Mouse (Mus musculus): ENCODE results near the gene Plxnb3. TPM values are rescaled to one million over a fixed set of nuclear protein-coding genes. Genes with fewer than 3 reads are reported as not detected.
"Not testable (repeated sequence)": the region's sequence is repeated elsewhere in the genome, so short reads cannot be mapped to it uniquely, and the experiment has no call there.

Gene Plxnb3
- total and polyA plus RNA-seq, 3 experiments: 0.02 to 0.98 TPM; not detected in 1

- no peaks in the 10 kb centered on the region for H3K9me3 ChIP-seq (replicated peaks)
- DNase-seq (ENCODE audit: low spot score) (no peak), ATAC-seq (ENCODE audit: extremely low read depth, insufficient number of reproducible peaks, low FRiP score, poor library complexity, severe bottlenecking) (no peak)
- peak overlapping the region; percentile 76; the same call in 1 of the 2 replicates for H3K4me3 ChIP-seq (ENCODE audit: low read depth, low read length)
- H3K27me3 ChIP-seq (ENCODE audit: insufficient read depth, low read length): no peaks in the 10 kb centered on the region
- TF ChIP-seq CTCF (IDR thresholded peaks at IDR 0.05; ENCODE audit: low read depth, low read length) (no peak), GATA2 (IDR thresholded peaks at IDR 0.05; ENCODE audit: borderline replicate concordance, low read depth, low read length) (no peak), TAL1 (conservative IDR thresholded peaks at IDR 0.05; ENCODE audit: low read depth, low read length) (no peak), GATA1 (IDR thresholded peaks at IDR 0.05; ENCODE audit: borderline replicate concordance, low read length) (no peak), POLR2AphosphoS5 (IDR thresholded peaks at IDR 0.05; ENCODE audit: insufficient replicate concordance, low read depth, low read length) (no peak)
- peaks cover 37% of the 10 kb centered on the region for H3K4me1 ChIP-seq (ENCODE audit: insufficient read depth, low read depth, low read length)
- H3K36me3 ChIP-seq (replicated peaks): peaks cover 39% of the 10 kb centered on the region
Measured at GRCm38 (mm10) chrX:73718271-73718670, 38.6 kb upstream of the Plxnb3 start.

GRCm38 (mm10) chrX:73718686-73719362 lies 38.1 kb upstream of the Plxnb3 start:
- ATAC-seq (ENCODE audit: extremely low read depth, insufficient number of reproducible peaks, low FRiP score, poor library complexity, severe bottlenecking) (no peak), DNase-seq (ENCODE audit: low spot score) (no peak)
- Histone ChIP-seq H3K27me3 (ENCODE audit: insufficient read depth, low read length) (no peaks in the 10 kb centered on the region), H3K36me3 (replicated peaks) (peaks cover 40% of the 10 kb centered on the region), H3K4me3 (ENCODE audit: low read depth, low read length) (peak overlapping the region; percentile 76; the same call in 1 of the 2 replicates), H3K4me1 (ENCODE audit: insufficient read depth, low read depth, low read length) (peaks cover 37% of the 10 kb centered on the region), H3K9me3 (replicated peaks) (no peaks in the 10 kb centered on the region)
- TF ChIP-seq GATA2 (IDR thresholded peaks at IDR 0.05; ENCODE audit: borderline replicate concordance, low read depth, low read length) (no peak), POLR2AphosphoS5 (IDR thresholded peaks at IDR 0.05; ENCODE audit: insufficient replicate concordance, low read depth, low read length) (no peak), TAL1 (conservative IDR thresholded peaks at IDR 0.05; ENCODE audit: low read depth, low read length) (no peak), CTCF (IDR thresholded peaks at IDR 0.05; ENCODE audit: low read depth, low read length) (no peak), GATA1 (IDR thresholded peaks at IDR 0.05; ENCODE audit: borderline replicate concordance, low read length) (no peak)

GRCm38 (mm10) chrX:73730908-73731307 lies 26.0 kb upstream of the Plxnb3 start:
- TF ChIP-seq POLR2AphosphoS5 (IDR thresholded peaks at IDR 0.05; ENCODE audit: insufficient replicate concordance, low read depth, low read length) (no peak), GATA1 (IDR thresholded peaks at IDR 0.05; ENCODE audit: borderline replicate concordance, low read length) (no peak)
- Histone ChIP-seq H3K4me3 (ENCODE audit: low read depth, low read length) (no peak overlapping the region), H3K4me1 (ENCODE audit: insufficient read depth, low read depth, low read length) (no peaks in the 10 kb centered on the region), H3K36me3 (replicated peaks) (peaks cover 54% of the 10 kb centered on the region), H3K9me3 (replicated peaks) (no peaks in the 10 kb centered on the region), H3K27me3 (ENCODE audit: insufficient read depth, low read length) (no peaks in the 10 kb centered on the region)
- no peak for DNase-seq (ENCODE audit: low spot score)
- no peak for ATAC-seq (ENCODE audit: extremely low read depth, insufficient number of reproducible peaks, low FRiP score, poor library complexity, severe bottlenecking)

- H3K27me3 ChIP-seq (ENCODE audit: insufficient read depth, low read length): no peaks in the 10 kb centered on the region
- H3K36me3 ChIP-seq (replicated peaks): peaks cover 36% of the 10 kb centered on the region
- no peak for DNase-seq (ENCODE audit: low spot score)
- no peaks in the 10 kb centered on the region for H3K9me3 ChIP-seq (replicated peaks)
- TF ChIP-seq CTCF (IDR thresholded peaks at IDR 0.05; ENCODE audit: low read depth, low read length) (no peak), POLR2AphosphoS5 (IDR thresholded peaks at IDR 0.05; ENCODE audit: insufficient replicate concordance, low read depth, low read length) (no peak), GATA2 (IDR thresholded peaks at IDR 0.05; ENCODE audit: borderline replicate concordance, low read depth, low read length) (no peak), TAL1 (conservative IDR thresholded peaks at IDR 0.05; ENCODE audit: low read depth, low read length) (no peak), GATA1 (IDR thresholded peaks at IDR 0.05; ENCODE audit: borderline replicate concordance, low read length) (no peak)
- ATAC-seq (ENCODE audit: extremely low read depth, insufficient number of reproducible peaks, low FRiP score, poor library complexity, severe bottlenecking): no peak
- no peaks in the 10 kb centered on the region for H3K4me1 ChIP-seq (ENCODE audit: insufficient read depth, low read depth, low read length)
- no peak overlapping the region for H3K4me3 ChIP-seq (ENCODE audit: low read depth, low read length)
Measured at GRCm38 (mm10) chrX:73738155-73738554, 18.7 kb upstream of the Plxnb3 start.

GRCm38 (mm10) chrX:73739151-73739550 lies 17.7 kb upstream of the Plxnb3 start:
- H3K27me3 ChIP-seq (ENCODE audit: insufficient read depth, low read length): no peaks in the 10 kb centered on the region
- H3K4me3 ChIP-seq (ENCODE audit: low read depth, low read length): no peak overlapping the region
- H3K9me3 ChIP-seq (replicated peaks): no peaks in the 10 kb centered on the region
- TF ChIP-seq TAL1 (conservative IDR thresholded peaks at IDR 0.05; ENCODE audit: low read depth, low read length) (no peak), GATA1 (IDR thresholded peaks at IDR 0.05; ENCODE audit: borderline replicate concordance, low read length) (no peak), POLR2AphosphoS5 (IDR thresholded peaks at IDR 0.05; ENCODE audit: insufficient replicate concordance, low read depth, low read length) (no peak), CTCF (IDR thresholded peaks at IDR 0.05; ENCODE audit: low read depth, low read length) (no peak), GATA2 (IDR thresholded peaks at IDR 0.05; ENCODE audit: borderline replicate concordance, low read depth, low read length) (no peak)
- peaks cover 29% of the 10 kb centered on the region for H3K36me3 ChIP-seq (replicated peaks)
- no peak for DNase-seq (ENCODE audit: low spot score)
- no peaks in the 10 kb centered on the region for H3K4me1 ChIP-seq (ENCODE audit: insufficient read depth, low read depth, low read length)
- no peak for ATAC-seq (ENCODE audit: extremely low read depth, insufficient number of reproducible peaks, low FRiP score, poor library complexity, severe bottlenecking)

GRCm38 (mm10) chrX:73739841-73740240 lies 17.0 kb upstream of the Plxnb3 start:
- not testable (repeated sequence) for H3K27me3 ChIP-seq (ENCODE audit: insufficient read depth, low read length); H3K4me3 ChIP-seq (ENCODE audit: low read depth, low read length); ATAC-seq (ENCODE audit: extremely low read depth, insufficient number of reproducible peaks, low FRiP score, poor library complexity, severe bottlenecking); DNase-seq (ENCODE audit: low spot score); H3K4me1 ChIP-seq (ENCODE audit: insufficient read depth, low read depth, low read length); H3K9me3 ChIP-seq (replicated peaks)
- peaks cover 23% of the 10 kb centered on the region for H3K36me3 ChIP-seq (replicated peaks)

Data from G1E (cell line).